Mouse (Mus musculus): ENCODE results near the gene Cox8b. TPM values are rescaled to one million over a fixed set of nuclear protein-coding genes. Genes with fewer than 3 reads are reported as not detected.

Cox8b gene
- polyA plus RNA-seq, 1 experiment from 2014 or later, result 93.0 TPM

- H3K4me1 ChIP-seq (replicated peaks), result peaks cover 13% of the 10 kb centered on the region
- H3K9me3 ChIP-seq (replicated peaks), result no peaks in the 10 kb centered on the region
- ATAC-seq (ENCODE audit: insufficient number of reproducible peaks, low FRiP score), result no peak
- H3K9ac ChIP-seq, result no peak overlapping the region
- H3K36me3 ChIP-seq, result peaks cover 71% of the 10 kb centered on the region
- WGBS, result 91% methylated on average over 5 of the region's 5 CpGs
- H3K27ac ChIP-seq (ENCODE audit: poor library complexity, severe bottlenecking), result no peak overlapping the region
- no peak overlapping the region for H3K4me3 ChIP-seq
- H3K27me3 ChIP-seq (replicated peaks), result no peaks in the 10 kb centered on the region
- no peak overlapping the region for H3K4me2 ChIP-seq
Measured at GRCm38 (mm10) chr7:140860728-140861127, 39.5 kb downstream of the Cox8b start.

- H3K9me3 ChIP-seq (replicated peaks), result no peaks in the 10 kb centered on the region
- peaks cover 19% of the 10 kb centered on the region for H3K4me1 ChIP-seq (replicated peaks)
- no peak overlapping the region for H3K27ac ChIP-seq (ENCODE audit: poor library complexity, severe bottlenecking)
- no peak overlapping the region for H3K4me3 ChIP-seq
- no peak for ATAC-seq (ENCODE audit: insufficient number of reproducible peaks, low FRiP score)
- H3K27me3 ChIP-seq (replicated peaks), result no peaks in the 10 kb centered on the region
- H3K36me3 ChIP-seq, result peaks cover 67% of the 10 kb centered on the region
- no peak overlapping the region for H3K4me2 ChIP-seq
- no peak overlapping the region for H3K9ac ChIP-seq
- WGBS, result 78% methylated on average over 6 of the region's 6 CpGs
Measured at GRCm38 (mm10) chr7:140859997-140860396, 40.2 kb downstream of the Cox8b start.

DNA sequence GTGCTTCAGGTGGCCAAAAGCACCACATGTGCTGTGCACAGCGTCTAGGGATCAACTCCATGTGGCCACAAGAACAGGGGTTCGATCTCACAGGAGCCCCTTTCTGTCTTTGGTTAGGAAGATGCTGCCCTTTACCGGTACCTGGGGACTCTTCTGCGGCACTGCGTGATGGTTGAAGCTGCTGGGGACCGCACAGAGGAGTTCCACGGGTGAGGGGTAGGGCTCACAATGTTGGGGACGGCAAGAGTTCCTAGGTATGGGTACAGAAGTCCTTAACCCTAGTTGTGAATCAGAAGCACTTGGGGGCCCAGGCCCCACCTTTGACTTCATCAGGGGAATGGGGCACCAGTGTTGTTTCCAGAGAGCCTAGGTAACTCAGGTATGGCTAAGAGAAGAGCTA is 41.5 kb downstream of the Cox8b start:
- H3K9me3 ChIP-seq (replicated peaks), result no peaks in the 10 kb centered on the region
- ATAC-seq (ENCODE audit: insufficient number of reproducible peaks, low FRiP score), result no peak
- WGBS, result 95% methylated on average over 8 of the region's 8 CpGs
- H3K27ac ChIP-seq (ENCODE audit: poor library complexity, severe bottlenecking), result no peak overlapping the region
- peak overlapping the region; percentile 87 for H3K9ac ChIP-seq
- H3K36me3 ChIP-seq, result peaks cover 67% of the 10 kb centered on the region
- peaks cover 22% of the 10 kb centered on the region for H3K4me1 ChIP-seq (replicated peaks)
- no peaks in the 10 kb centered on the region for H3K27me3 ChIP-seq (replicated peaks)
- peak overlapping the region; percentile 87 for H3K4me2 ChIP-seq
- H3K4me3 ChIP-seq, result peak overlapping the region; percentile 70; the same call in 1 of the 2 replicates

DNA sequence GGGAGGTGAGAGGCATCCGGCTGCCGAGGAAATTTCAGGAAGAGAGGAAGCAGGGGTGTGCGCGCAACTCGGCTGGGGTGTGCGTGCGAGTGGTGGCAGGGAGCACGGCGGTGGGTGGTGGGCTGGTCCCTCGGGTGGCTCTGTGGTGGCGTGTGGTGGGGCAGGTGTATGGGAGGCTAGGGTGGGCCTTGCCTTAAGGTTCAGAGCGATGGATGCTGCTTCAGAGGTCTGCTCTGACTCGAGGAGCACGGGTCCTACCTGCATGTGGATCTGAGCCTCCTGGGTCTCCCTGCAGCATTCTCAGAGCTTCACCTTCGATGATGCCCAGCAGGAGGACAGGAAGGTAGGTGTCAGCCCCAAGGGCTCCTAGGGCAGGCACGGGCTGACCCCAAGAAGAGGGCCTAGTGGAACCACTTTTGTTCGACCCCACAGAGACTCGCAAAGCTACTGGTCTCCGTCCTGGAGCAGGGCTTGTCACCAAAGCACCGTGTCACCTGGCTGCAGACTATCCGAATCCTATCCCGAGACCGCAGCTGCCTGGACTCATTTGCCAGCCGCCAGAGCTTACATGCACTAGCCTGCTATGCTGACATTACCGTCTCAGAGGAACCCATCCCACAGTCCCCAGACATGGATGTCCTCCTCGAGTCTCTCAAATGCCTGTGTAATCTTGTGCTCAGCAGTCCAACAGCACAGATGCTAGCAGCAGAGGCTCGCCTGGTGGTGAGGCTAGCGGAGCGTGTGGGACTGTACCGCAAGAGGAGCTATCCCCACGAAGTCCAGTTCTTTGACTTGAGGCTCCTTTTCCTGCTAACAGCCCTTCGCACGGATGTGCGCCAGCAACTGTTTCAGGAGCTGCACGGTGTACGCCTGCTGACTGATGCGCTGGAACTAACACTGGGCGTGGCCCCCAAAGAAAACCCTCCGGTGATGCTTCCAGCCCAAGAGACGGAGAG is 42.4 kb downstream of the Cox8b start, which contains the start of gene Bet1l:
Gene Bet1l (minus strand): TSS at position 28 of the 956 bp plus-strand sequence.
- WGBS, result 33% methylated on average over 40 of the region's 40 CpGs
- Histone ChIP-seq H3K4me1 (replicated peaks) (peaks cover 22% of the 10 kb centered on the region), H3K27me3 (replicated peaks) (no peaks in the 10 kb centered on the region), H3K9me3 (replicated peaks) (no peaks in the 10 kb centered on the region), H3K4me2 (peak within 1 kb of the TSS; percentile 87), H3K9ac (peak within 1 kb of the TSS; percentile 87), H3K27ac (ENCODE audit: poor library complexity, severe bottlenecking) (peak within 1 kb of the TSS; percentile 87), H3K4me3 (peak within 1 kb of the TSS; percentile 70), H3K36me3 (peaks cover 67% of the 10 kb centered on the region)
- ATAC-seq (ENCODE audit: insufficient number of reproducible peaks, low FRiP score), result peak; percentile 40; the same call in 1 of the 2 replicates

DNA sequence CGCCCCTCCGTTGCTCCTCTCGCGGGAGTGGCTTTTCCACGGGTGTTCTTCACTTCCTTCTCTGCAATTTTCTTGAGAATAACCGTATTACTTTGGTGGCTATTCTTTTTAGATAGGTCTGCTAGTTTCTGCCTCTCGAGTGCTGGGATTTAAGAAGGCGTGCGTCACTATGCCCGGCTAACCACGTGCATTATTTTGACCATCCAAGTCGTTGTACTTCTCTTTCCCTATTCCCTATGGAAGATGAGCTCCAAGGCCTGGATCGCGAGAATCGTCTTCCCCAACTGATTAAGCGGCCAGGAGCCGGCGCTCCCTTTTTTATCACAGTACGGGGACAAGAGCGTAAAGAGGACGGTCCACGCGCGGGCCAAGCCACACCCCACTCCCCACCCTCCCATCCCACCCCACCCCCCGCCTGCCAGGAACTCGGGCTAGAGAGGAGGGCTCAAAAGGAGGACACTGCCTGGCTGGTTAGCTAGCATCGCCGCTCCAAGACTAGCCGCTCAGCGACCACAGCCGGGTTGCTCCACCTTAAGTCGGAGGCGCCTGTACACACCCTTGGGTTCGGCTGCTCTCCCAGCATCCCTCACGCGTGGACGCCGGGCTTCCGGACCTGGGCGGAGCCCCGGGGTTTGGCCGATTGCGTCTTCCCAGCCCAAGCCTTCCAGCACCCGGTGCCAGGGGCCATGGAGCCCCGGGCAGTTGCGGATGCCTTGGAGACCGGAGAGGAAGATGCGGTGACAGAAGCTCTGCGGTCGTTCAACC is 43.3 kb downstream of the Cox8b start, which contains the start of gene Ric8a:
Gene Ric8a (plus strand): TSS at position 173 of the 765 bp plus-strand sequence.
- peak; percentile 88 for ATAC-seq (ENCODE audit: insufficient number of reproducible peaks, low FRiP score)
- Histone ChIP-seq H3K4me2 (peak within 1 kb of the TSS; percentile 87), H3K27me3 (replicated peaks) (no peaks in the 10 kb centered on the region), H3K36me3 (peaks cover 67% of the 10 kb centered on the region), H3K4me1 (replicated peaks) (peaks cover 22% of the 10 kb centered on the region), H3K27ac (ENCODE audit: poor library complexity, severe bottlenecking) (peak within 1 kb of the TSS; percentile 87), H3K9me3 (replicated peaks) (no peaks in the 10 kb centered on the region), H3K9ac (peak within 1 kb of the TSS; percentile 87), H3K4me3 (peak within 1 kb of the TSS; percentile 70)
- WGBS, result under 1% methylated on average over 50 of the region's 50 CpGs

- peak; percentile 78 for ATAC-seq (ENCODE audit: insufficient number of reproducible peaks, low FRiP score)
- Histone ChIP-seq H3K4me3 (peak within 1 kb of the TSS; percentile 70), H3K4me2 (peak within 1 kb of the TSS; percentile 87), H3K36me3 (peaks cover 66% of the 10 kb centered on the region), H3K9me3 (replicated peaks) (no peaks in the 10 kb centered on the region), H3K4me1 (replicated peaks) (peaks cover 22% of the 10 kb centered on the region), H3K9ac (peak within 1 kb of the TSS; percentile 87), H3K27me3 (replicated peaks) (no peaks in the 10 kb centered on the region), H3K27ac (ENCODE audit: poor library complexity, severe bottlenecking) (peak within 1 kb of the TSS; percentile 87)
- under 1% methylated on average over 51 of the region's 51 CpGs for WGBS
Measured at GRCm38 (mm10) chr7:140855860-140856784, 44.1 kb downstream of the Cox8b start, which contains the start of gene Gm45785. Gene Gm45785, minus strand, starts transcription at chr7:140856331.

GRCm38 (mm10) chr7:140855181-140855580 is 45.1 kb downstream of the Cox8b start:
- H3K27me3 ChIP-seq (replicated peaks), result no peaks in the 10 kb centered on the region
- peak overlapping the region; percentile 87 for H3K9ac ChIP-seq
- ATAC-seq (ENCODE audit: insufficient number of reproducible peaks, low FRiP score), result no peak
- peaks cover 57% of the 10 kb centered on the region for H3K36me3 ChIP-seq
- peak overlapping the region; percentile 70 for H3K4me3 ChIP-seq
- H3K4me1 ChIP-seq (replicated peaks), result peaks cover 22% of the 10 kb centered on the region
- no peaks in the 10 kb centered on the region for H3K9me3 ChIP-seq (replicated peaks)
- 0 out of 2 replicates have a peak overlapping the region, but pooled peaks have one; percentile 87 for H3K27ac ChIP-seq (ENCODE audit: poor library complexity, severe bottlenecking)
- peak overlapping the region; percentile 87 for H3K4me2 ChIP-seq
- 70% methylated on average over 9 of the region's 9 CpGs for WGBS

- no peak overlapping the region for H3K9ac ChIP-seq
- no peaks in the 10 kb centered on the region for H3K9me3 ChIP-seq (replicated peaks)
- whole genome bisulfite sequencing, result 91% methylated on average over 18 of the region's 18 CpGs
- H3K4me1 ChIP-seq (replicated peaks), result peaks cover 22% of the 10 kb centered on the region
- H3K36me3 ChIP-seq, result peaks cover 50% of the 10 kb centered on the region
- H3K4me2 ChIP-seq, result peak overlapping the region; percentile 87; the same call in 1 of the 2 replicates
- no peak for ATAC-seq (ENCODE audit: insufficient number of reproducible peaks, low FRiP score)
- peak overlapping the region; percentile 70; the same call in 1 of the 2 replicates for H3K4me3 ChIP-seq
- H3K27me3 ChIP-seq (replicated peaks), result no peaks in the 10 kb centered on the region
- H3K27ac ChIP-seq (ENCODE audit: poor library complexity, severe bottlenecking), result no peak overlapping the region
Measured at GRCm38 (mm10) chr7:140854483-140854882, 45.8 kb downstream of the Cox8b start.

- Histone ChIP-seq H3K4me1 (replicated peaks) (peaks cover 16% of the 10 kb centered on the region), H3K9me3 (replicated peaks) (no peaks in the 10 kb centered on the region), H3K9ac (no peak overlapping the region), H3K4me3 (no peak overlapping the region), H3K4me2 (no peak overlapping the region), H3K27ac (ENCODE audit: poor library complexity, severe bottlenecking) (no peak overlapping the region), H3K27me3 (replicated peaks) (no peaks in the 10 kb centered on the region), H3K36me3 (peaks cover 39% of the 10 kb centered on the region)
- 86% methylated on average over 9 of the region's 9 CpGs for WGBS
- no peak for ATAC-seq (ENCODE audit: insufficient number of reproducible peaks, low FRiP score)
Measured at GRCm38 (mm10) chr7:140853386-140853785, 46.9 kb downstream of the Cox8b start.

DNA sequence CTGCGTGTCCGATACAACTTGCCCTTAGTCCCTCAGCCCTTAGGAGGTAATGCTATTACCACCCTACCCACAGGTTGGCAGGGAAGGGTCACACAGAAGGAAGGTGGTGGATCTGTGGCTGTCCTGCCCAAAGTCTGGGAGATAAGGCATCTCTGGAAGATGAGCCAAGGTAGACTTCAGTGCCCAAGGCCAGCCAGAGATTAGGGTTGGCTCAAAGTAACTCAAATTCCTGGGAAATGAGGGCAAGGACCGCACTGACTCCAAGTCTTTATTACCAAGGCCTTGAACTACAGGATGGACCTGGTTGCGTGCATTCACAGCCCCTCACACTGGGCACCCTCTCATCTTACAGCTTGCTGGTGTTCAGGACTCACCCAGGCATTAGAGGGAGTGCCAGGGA is 48.3 kb downstream of the Cox8b start:
- H3K27ac ChIP-seq (ENCODE audit: poor library complexity, severe bottlenecking), result no peak overlapping the region
- H3K9me3 ChIP-seq (replicated peaks), result no peaks in the 10 kb centered on the region
- H3K4me1 ChIP-seq (replicated peaks), result peaks cover 13% of the 10 kb centered on the region
- H3K9ac ChIP-seq, result no peak overlapping the region
- WGBS, result 94% methylated on average over 4 of the region's 4 CpGs
- no peak overlapping the region for H3K4me3 ChIP-seq
- ATAC-seq (ENCODE audit: insufficient number of reproducible peaks, low FRiP score), result no peak
- H3K4me2 ChIP-seq, result no peak overlapping the region
- peaks cover 39% of the 10 kb centered on the region for H3K36me3 ChIP-seq
- peaks cover 3% of the 10 kb centered on the region; the same call in 1 of the 2 replicates for H3K27me3 ChIP-seq (replicated peaks)
